Mouse (Mus musculus) bone marrow, adult 2 months (tissue): Measurements from ENCODE around the gene Izumo1r. TPM values are rescaled to one million over a fixed set of nuclear protein-coding genes. Genes with fewer than 3 reads are reported as not detected.

Source experiments
- H3K27ac ChIP-seq: fragments of 200-500 bp; 2 replicates; pipeline ENCODE4 v1.5.1; 2012; ENCODE audit warnings: low read depth, mild to moderate bottlenecking, control low read depth, inconsistent platforms, low read length; ENCODE audit not compliant: control insufficient read depth, poor library complexity, insufficient read depth
- H3K4me1 ChIP-seq: fragments of 200-500 bp; 2 replicates; pipeline ENCODE4 v1.6.1; 2011; ENCODE audit warnings: low read length; ENCODE audit not compliant: control insufficient read depth, insufficient read depth
- H3K4me3 ChIP-seq: fragments of 200-500 bp; replicated peaks from 2 replicates; pipeline ENCODE3; 2011; ENCODE audit warnings: mild to moderate bottlenecking, low read depth, low read length, control low read depth; ENCODE audit not compliant: control insufficient read depth
- CTCF ChIP-seq: fragments of 200-500 bp; IDR thresholded peaks from 2 replicates; pipeline ENCODE4 v1.5.1; 2011; ENCODE audit warnings: low read length, control low read depth; ENCODE audit not compliant: control insufficient read depth, insufficient read depth
- POLR2A ChIP-seq: fragments of 200-500 bp; IDR thresholded peaks from 2 replicates; pipeline ENCODE4 v1.6.1; 2011; ENCODE audit warnings: low read depth, mild to moderate bottlenecking, control low read depth, low read length, borderline replicate concordance; ENCODE audit not compliant: control insufficient read depth
- WGBS: fragments of 180-500 bp; shearing (Covaris S2); methylation state at CpG from one replicate; pipeline ENCODE4 v1.1.7; 2018; 5-methylcytosine and 5-hydroxymethylcytosine counted together
- polyA plus RNA-seq: library from polyadenylated mRNA; stranded (reverse); fragments of >200 nt; gene quantifications from 2 replicates; pipeline ENCODE4 v1.2.4, GENCODE M21; 2011; ENCODE audit warnings: low replicate concordance; ENCODE audit not compliant: missing spikeins, insufficient read depth, insufficient read length

Gene Izumo1r
- polyA plus RNA-seq, 1 experiment = 1.2 TPM

DNA sequence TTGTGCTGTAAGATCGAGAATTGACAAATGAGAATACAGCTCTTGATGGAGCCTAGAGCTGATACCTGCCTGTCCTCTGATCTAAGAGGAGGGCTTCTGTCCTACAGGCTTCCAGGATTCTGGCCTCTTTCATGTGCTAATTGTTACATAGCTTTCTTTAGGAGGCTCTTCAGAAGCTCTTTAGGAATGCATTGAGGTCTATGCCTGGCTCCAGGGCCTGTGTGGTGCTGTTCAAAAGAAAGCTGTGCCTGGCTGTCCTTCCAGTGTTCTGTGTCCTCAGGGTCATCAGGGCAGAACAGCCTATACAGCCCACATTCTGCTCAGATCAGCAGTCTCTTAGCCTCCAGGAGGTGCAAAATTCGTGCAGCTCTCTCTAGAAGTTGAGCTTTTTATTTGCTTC is 31.1 kb upstream of the Izumo1r start:
- TF ChIP-seq POLR2A = no peak
- TF ChIP-seq CTCF = no peak
- no peak overlapping the region for H3K4me3 ChIP-seq
- 67% methylated on average over 2 of the region's 2 CpGs for WGBS
- H3K4me1 ChIP-seq = no peaks in the 10 kb centered on the region
- no peak overlapping the region for H3K27ac ChIP-seq

DNA sequence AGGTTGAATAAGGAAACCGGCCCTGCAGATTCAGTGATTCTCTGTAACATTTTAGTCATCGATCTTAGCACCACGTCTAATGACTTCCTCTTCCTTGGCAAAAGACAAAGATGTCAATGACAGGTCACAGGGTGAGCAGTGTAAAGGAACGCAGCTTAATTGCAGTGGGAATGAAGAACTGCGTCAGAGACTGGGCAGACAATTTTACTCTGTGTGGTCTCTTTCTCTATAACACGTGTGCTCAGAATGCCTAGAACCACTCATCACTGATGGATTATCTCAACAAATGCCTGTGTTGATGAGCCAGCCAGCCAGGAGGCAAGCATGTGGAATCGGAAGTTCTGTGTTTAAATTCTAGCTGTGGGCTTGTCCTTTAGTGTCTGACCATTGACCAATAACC is 28.2 kb upstream of the Izumo1r start:
- H3K27ac ChIP-seq = no peak overlapping the region
- WGBS = 42% methylated on average over 7 of the region's 7 CpGs

DNA sequence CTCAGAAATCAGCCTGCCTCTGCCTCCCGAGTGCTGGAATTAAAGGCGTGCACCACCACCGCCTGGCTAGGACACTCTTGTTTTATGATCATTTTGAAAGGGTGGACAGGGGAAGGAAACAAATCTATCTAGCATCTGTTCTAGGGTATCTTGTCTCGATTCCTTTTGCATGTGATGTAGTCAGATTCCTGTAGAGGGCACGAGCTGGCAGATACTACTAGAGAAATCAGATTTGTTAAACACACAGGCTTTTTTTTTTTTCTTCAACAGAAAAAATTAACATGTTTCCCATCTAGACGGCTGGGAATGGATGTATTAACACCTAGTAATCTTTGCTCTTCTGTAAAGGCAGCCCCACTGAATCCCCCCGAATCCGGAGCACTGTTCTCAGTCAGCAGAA is 27.5 kb upstream of the Izumo1r start:
- WGBS = 70% methylated on average over 8 of the region's 8 CpGs
- no peaks in the 10 kb centered on the region for H3K4me1 ChIP-seq
- no peak for TF ChIP-seq POLR2A
- no peak for TF ChIP-seq CTCF
- H3K27ac ChIP-seq = no peak overlapping the region
- no peak overlapping the region for H3K4me3 ChIP-seq

More for the DNA sequence above, 28.2 kb upstream of the Izumo1r start:
- Histone ChIP-seq H3K4me1 (no peaks in the 10 kb centered on the region), H3K4me3 (no peak overlapping the region)
- TF ChIP-seq CTCF (no peak), POLR2A (no peak)

DNA sequence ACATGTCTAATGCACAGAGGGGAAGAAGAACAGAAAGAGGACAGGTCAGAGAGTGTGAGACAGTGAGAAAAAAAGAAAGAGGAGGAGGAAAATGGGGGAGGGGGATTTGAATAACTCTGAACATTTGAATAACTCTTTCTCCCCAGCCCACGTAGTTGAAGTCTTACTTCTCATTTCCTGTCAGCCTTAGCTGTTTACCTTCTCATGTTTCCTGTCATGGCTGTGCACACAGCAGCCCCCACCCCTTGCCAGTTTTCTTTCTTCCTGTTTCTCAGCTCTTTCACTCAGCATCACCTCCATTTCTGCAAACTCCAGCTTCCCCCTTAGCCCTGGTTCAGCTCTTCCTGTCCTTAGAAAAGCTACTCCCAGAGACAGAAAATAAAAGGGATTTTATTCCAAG is 22.8 kb upstream of the Izumo1r start:
- Histone ChIP-seq H3K4me3 (no peak overlapping the region), H3K4me1 (no peaks in the 10 kb centered on the region), H3K27ac (no peak overlapping the region)
- TF ChIP-seq POLR2A (no peak), CTCF (no peak)
- 0% methylated on average over 1 of the region's 1 CpGs for WGBS

DNA sequence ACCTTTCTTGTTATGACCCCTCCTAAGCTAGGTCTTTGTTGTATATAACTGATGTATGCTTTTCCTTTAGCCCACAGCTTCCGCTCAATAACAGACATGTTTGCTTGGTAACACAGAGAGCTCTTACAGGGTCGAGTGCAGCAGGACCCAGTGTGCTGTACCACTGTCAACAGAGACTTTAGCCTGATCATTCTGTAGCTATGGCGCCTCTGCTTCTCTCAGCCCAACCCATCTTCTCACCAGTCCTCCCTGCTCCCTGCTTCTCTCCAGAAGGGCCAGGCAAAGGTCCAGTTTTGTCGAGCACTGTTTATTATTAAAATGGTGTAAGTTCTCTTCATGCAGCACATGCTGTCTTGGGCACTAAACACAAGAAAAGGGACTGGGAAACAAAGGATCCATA is 19.9 kb upstream of the Izumo1r start:
- Histone ChIP-seq H3K4me3 (no peak overlapping the region), H3K4me1 (no peaks in the 10 kb centered on the region; the same call in 1 of the 2 replicates), H3K27ac (no peak overlapping the region)
- TF ChIP-seq CTCF (no peak), POLR2A (no peak)
- 69% methylated on average over 4 of the region's 4 CpGs for WGBS

DNA sequence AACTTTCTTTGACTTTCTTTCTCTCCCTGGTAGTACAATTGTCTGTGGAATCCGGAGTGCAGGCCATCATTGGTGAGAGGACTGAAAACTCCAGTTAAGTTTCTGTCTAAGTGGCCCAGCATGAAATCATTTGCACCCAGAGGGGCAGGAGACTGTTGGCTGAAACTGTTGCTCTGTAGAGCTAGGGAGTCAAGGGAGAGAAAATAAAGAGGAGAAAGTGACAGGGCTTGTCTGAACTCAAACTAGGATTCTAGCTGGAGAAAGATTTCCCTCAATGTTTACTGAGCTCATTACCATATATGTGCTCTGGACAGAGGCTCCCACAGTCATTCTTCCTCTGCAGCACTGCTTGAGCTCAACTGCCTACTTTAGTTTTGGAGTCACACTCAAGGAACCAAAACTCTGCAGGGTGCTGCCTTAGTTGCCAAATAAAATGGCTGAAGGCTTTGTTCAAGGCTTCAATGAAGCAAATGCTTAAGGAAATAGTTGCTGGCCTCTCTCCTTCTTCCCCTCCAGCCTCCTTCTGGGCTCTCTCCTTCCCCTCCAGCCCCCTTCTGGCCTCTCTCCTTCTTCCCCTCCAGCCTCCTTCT is 18.3 kb upstream of the Izumo1r start:
- H3K4me1 ChIP-seq = no peaks in the 10 kb centered on the region; the same call in 1 of the 2 replicates
- no peak overlapping the region for H3K27ac ChIP-seq
- 45% methylated on average over 1 of the region's 1 CpGs for WGBS
- no peak for TF ChIP-seq CTCF
- TF ChIP-seq POLR2A = no peak
- no peak overlapping the region for H3K4me3 ChIP-seq

DNA sequence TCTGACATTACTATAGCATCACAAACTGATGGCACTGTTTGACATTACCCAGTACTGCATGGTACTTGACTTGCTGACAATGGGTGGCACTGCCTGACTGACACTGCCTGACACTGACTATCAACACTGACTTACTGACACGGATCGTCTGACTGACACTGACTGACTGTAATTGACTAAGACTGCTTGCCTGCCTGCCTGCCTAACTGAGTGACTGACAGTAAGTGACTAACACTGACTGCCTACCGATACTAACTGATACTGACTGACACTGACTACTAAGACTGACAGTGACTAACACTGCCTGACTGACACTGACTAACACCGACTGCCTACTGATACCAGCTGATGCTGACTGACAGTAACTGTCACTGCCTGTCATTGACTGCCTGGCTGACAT is 17.5 kb upstream of the Izumo1r start:
- TF ChIP-seq POLR2A (no peak), CTCF (no peak)
- 79% methylated on average over 4 of the region's 4 CpGs for WGBS
- no peak overlapping the region for H3K4me3 ChIP-seq
- no peaks in the 10 kb centered on the region; the same call in 1 of the 2 replicates for H3K4me1 ChIP-seq
- no peak overlapping the region for H3K27ac ChIP-seq

DNA sequence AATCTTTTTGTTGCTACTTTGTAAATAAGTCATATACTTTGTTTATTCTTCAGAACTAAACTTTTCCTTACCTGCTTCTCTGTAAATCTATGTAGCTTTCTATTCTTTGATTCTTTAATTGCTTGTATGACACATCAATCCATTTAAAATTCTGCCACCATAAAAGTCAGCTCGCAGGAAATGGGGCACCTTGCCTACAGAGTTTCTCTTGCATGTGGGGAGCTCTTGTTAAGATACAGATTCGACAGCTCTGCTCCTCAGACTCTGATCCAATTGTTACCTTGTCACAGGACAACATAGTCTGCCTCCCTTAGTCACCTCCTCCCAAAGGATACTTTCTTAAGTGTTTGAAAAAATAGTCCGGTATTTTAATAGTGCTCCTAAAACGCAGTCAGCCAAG is 16.9 kb upstream of the Izumo1r start:
- Histone ChIP-seq H3K27ac (no peak overlapping the region), H3K4me3 (no peak overlapping the region), H3K4me1 (no peaks in the 10 kb centered on the region; the same call in 1 of the 2 replicates)
- 77% methylated on average over 4 of the region's 4 CpGs for WGBS
- TF ChIP-seq CTCF = no peak
